In the genomic region with DNA sequence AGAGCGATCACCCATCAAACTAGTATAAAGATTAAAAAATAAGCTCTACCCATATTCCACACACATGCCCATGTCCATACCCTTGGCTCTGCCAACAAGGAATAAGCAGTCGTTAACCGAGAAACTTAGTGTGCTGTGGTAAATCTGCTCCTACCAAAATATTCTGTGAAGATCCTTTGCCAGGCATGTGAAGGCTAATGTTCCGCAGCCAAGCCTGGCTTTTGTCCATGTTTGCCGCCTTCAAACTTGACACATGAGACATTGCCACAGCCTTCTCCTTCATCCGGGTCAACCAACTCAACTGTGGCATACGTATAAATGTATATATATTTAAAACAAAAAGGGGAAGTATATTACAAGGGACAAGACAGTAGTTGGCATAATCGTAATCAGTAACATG, we compare ENCODE assay signal across 19 mouse cellular contexts. TPM values are rescaled to one million over a fixed set of nuclear protein-coding genes. Genes with fewer than 3 reads are reported as not detected.
DNase-seq lines count a peak whose midpoint lies in the region.
"Had no signal": no experiment of that assay in that cellular context is flagged by ENCODE, and none has a peak within 500 bp of the region (broad histone marks: within the 10 kb centered on the region; RNA-seq: fewer than 3 reads in every experiment).

No protein-coding gene starts in this region.

- no peak overlapping the region for H3K4me3 ChIP-seq in heart, embryonic 10.5 days
- H3K4me3 ChIP-seq: embryonic facial prominence, embryonic 15.5 days; erythroblast, embryonic 14.5 days; forebrain, embryonic 10.5 days; heart, embryonic 13.5 days; hindbrain, embryonic 15.5 days had no signal

- WGBS in heart, embryonic 10.5 days = 79% methylated on average over 8 of the region's 8 CpGs

- H3K9me3 ChIP-seq in heart, embryonic 10.5 days = no peaks in the 10 kb centered on the region
- H3K9me3 ChIP-seq: embryonic facial prominence, embryonic 15.5 days; forebrain, embryonic 10.5 days; heart, embryonic 13.5 days; hindbrain, embryonic 15.5 days had no signal

- H3K27me3 ChIP-seq in heart, embryonic 10.5 days (ENCODE audit: insufficient read depth, poor library complexity, severe bottlenecking) = no peaks in the 10 kb centered on the region
- H3K27me3 ChIP-seq: hindbrain, embryonic 15.5 days had no signal

- H3K36me3 ChIP-seq in heart, embryonic 10.5 days = no peaks in the 10 kb centered on the region
- H3K36me3 ChIP-seq: embryonic facial prominence, embryonic 15.5 days; forebrain, embryonic 10.5 days; G1E; heart, embryonic 13.5 days; hindbrain, embryonic 15.5 days had no signal

- peak; percentile 33 to 52 for DNase-seq in cerebellum, postnatal 10 days
- DNase-seq in cerebellum, postnatal 25 days = no peak
- DNase-seq in gastrocnemius, postnatal 14 days = peak; percentile 10
- DNase-seq in gastrocnemius, postnatal 10 days = no peak
- DNase-seq in heart, postnatal 10 days = peak; percentile 5 to 9
- no peak for DNase-seq in heart, embryonic 10.5 days (ENCODE audit: low spot score)
- peak; percentile 10 for DNase-seq in skeletal muscle tissue, adult 2 months (ENCODE audit: low read depth, low spot score)
- DNase-seq: adrenal gland, adult 8-10 months; adrenal gland, postnatal 36 days; B cell, adult 2 months; cerebellum, adult 11 months; cerebellum, adult 8-10 months; kidney, adult 2 months had no signal

- H3K4me1 ChIP-seq in heart, embryonic 10.5 days = no peaks in the 10 kb centered on the region
- H3K4me1 ChIP-seq: heart, embryonic 13.5 days; hindbrain, embryonic 15.5 days had no signal

- H3K27ac ChIP-seq in heart, embryonic 10.5 days = no peak overlapping the region
- H3K27ac ChIP-seq: embryonic facial prominence, embryonic 15.5 days; forebrain, embryonic 10.5 days; heart, embryonic 13.5 days; hindbrain, embryonic 15.5 days had no signal

- intact Hi-C loops in gastrocnemius, postnatal 14 days (cut with DNase I; ENCODE audit: low total_unique reads) = no loop called here
- intact Hi-C loops in heart, postnatal 10 days (cut with DNase I) = no loop called here

RNA-seq across cellular contexts. Expression of a gene that starts 34.0 kb away (rescaled TPM):
- 1 to 10 TPM; 9.0 to 9.2 TPM for total RNA-seq in gastrocnemius, postnatal 14 days (2021)
- 1 to 10 TPM; 8.8 to 9.2 TPM for total RNA-seq in gastrocnemius, postnatal 10 days (2021)
- 1 to 10 TPM; 1.4 to 1.6 TPM for total RNA-seq in heart, postnatal 10 days (2021)
- 35.1 and 60.0 TPM in 2 replicates for polyA plus RNA-seq in heart, embryonic 10.5 days (2016; fragmentation: Nextera tagmentation; extraction: Ambion mirVana)
- total RNA-seq: adrenal gland, postnatal 36 days had no signal
- polyA plus RNA-seq: erythroblast, embryonic 14.5 days; G1E had no signal

Comparison
In these comparisons a context has a peak if more than half of its experiments do, and no peak if none do; other contexts are left out.
1. DNase-seq: peak in cerebellum, postnatal 10 days (2 of 2), gastrocnemius, postnatal 14 days (single experiment), heart, postnatal 10 days (2 of 2) and skeletal muscle tissue, adult 2 months (single experiment); none in cerebellum, postnatal 25 days (0 of 2), gastrocnemius, postnatal 10 days (single experiment) and heart, embryonic 10.5 days (single experiment).